Mouse (Mus musculus) midbrain, embryonic 15.5 days (tissue): ENCODE data around the gene Clec2e. TPM values are rescaled to one million over a fixed set of nuclear protein-coding genes. Genes with fewer than 3 reads are reported as not detected.
"Not testable (repeated sequence)": the region's sequence is repeated elsewhere in the genome, so short reads cannot be mapped to it uniquely, and the experiment has no call there.

Experiments
- ATAC-seq: fragments of 200-750 bp; cut with Nextera tagmentation; replicated peaks from 2 replicates; pipeline ENCODE4 v1.8.0; 2017; ENCODE audit warnings: moderate TSS enrichment
- H3K27ac ChIP-seq: fragments of 300-500 bp; sonication (generic); 2 replicates; pipeline ENCODE4 v1.5.1; 2015; ENCODE audit warnings: mild to moderate bottlenecking, inconsistent platforms
- H3K27me3 ChIP-seq: fragments of 300-500 bp; sonication (generic); replicated peaks from 2 replicates; pipeline ENCODE4 v1.6.1; 2015; ENCODE audit warnings: inconsistent platforms
- H3K36me3 ChIP-seq: fragments of 300-500 bp; sonication (generic); replicated peaks from 2 replicates; pipeline ENCODE4 v1.6.1; 2015; ENCODE audit warnings: inconsistent platforms
- H3K4me1 ChIP-seq: fragments of 300-500 bp; sonication (generic); 2 replicates; pipeline ENCODE4 v1.6.1; 2015; ENCODE audit warnings: inconsistent platforms
- H3K4me2 ChIP-seq: fragments of 300-500 bp; sonication (generic); 2 replicates; pipeline ENCODE4 v1.6.1; 2015; ENCODE audit warnings: inconsistent platforms, mild to moderate bottlenecking, moderate library complexity
- H3K4me3 ChIP-seq: fragments of 300-500 bp; sonication (generic); 2 replicates; pipeline ENCODE4 v1.5.1; 2015; ENCODE audit warnings: mild to moderate bottlenecking, inconsistent platforms
- H3K9ac ChIP-seq: fragments of 300-500 bp; sonication (generic); 2 replicates; pipeline ENCODE4 v1.6.1; 2015; ENCODE audit warnings: mild to moderate bottlenecking, inconsistent platforms
- H3K9me3 ChIP-seq: fragments of 300-500 bp; sonication (generic); 2 replicates; pipeline ENCODE4 v1.6.1; 2016; ENCODE audit warnings: inconsistent platforms
- WGBS: fragments of 180-500 bp; shearing (Covaris S2); methylation state at CpG from one replicate; pipeline ENCODE4 v1.1.7; 2015; ENCODE audit warnings: mixed read lengths; 5-methylcytosine and 5-hydroxymethylcytosine counted together
- polyA plus RNA-seq: library from polyadenylated mRNA; unstranded; fragments of >200 nt; fragmentation: Nextera tagmentation; extraction: Ambion mirVana; gene quantifications from 2 replicates; pipeline ENCODE4 v1.2.1, GENCODE M21; 2015

Gene Clec2e
- polyA plus RNA-seq, 1 experiment from 2014 or later: not detected

- H3K4me1 ChIP-seq: no peaks in the 10 kb centered on the region
- no peaks in the 10 kb centered on the region for H3K27me3 ChIP-seq
- H3K9ac ChIP-seq: no peak overlapping the region
- H3K4me2 ChIP-seq: no peak overlapping the region
- H3K36me3 ChIP-seq: no peaks in the 10 kb centered on the region
- no peak overlapping the region for H3K27ac ChIP-seq
- no peaks in the 10 kb centered on the region for H3K9me3 ChIP-seq
- 91% methylated on average over 1 of the region's 1 CpGs for WGBS
- no peak overlapping the region for H3K4me3 ChIP-seq
- no peak for ATAC-seq
Measured at GRCm38 (mm10) chr6:129101604-129102003, 891 bp upstream of the Clec2e start.

GRCm38 (mm10) chr6:129097929-129098328 is 2.8 kb downstream of the Clec2e start:
- H3K9me3 ChIP-seq: no peaks in the 10 kb centered on the region
- no peaks in the 10 kb centered on the region for H3K36me3 ChIP-seq
- H3K4me3 ChIP-seq: no peak overlapping the region
- H3K4me2 ChIP-seq: no peak overlapping the region
- no peak overlapping the region for H3K27ac ChIP-seq
- H3K9ac ChIP-seq: no peak overlapping the region
- no peaks in the 10 kb centered on the region for H3K4me1 ChIP-seq
- WGBS: 52% methylated on average over 1 of the region's 1 CpGs
- no peaks in the 10 kb centered on the region for H3K27me3 ChIP-seq
- ATAC-seq: no peak

GRCm38 (mm10) chr6:129095166-129095565 is 5.5 kb downstream of the Clec2e start:
- Histone ChIP-seq H3K4me2 (no peak overlapping the region), H3K4me1 (no peaks in the 10 kb centered on the region), H3K27ac (no peak overlapping the region), H3K9me3 (no peaks in the 10 kb centered on the region), H3K9ac (no peak overlapping the region), H3K4me3 (no peak overlapping the region), H3K36me3 (no peaks in the 10 kb centered on the region), H3K27me3 (no peaks in the 10 kb centered on the region)
- no peak for ATAC-seq

- H3K27ac ChIP-seq, H3K9ac ChIP-seq, H3K9me3 ChIP-seq, H3K4me1 ChIP-seq, H3K4me2 ChIP-seq, H3K4me3 ChIP-seq, H3K36me3 ChIP-seq, ATAC-seq, H3K27me3 ChIP-seq: not testable (repeated sequence)
- WGBS: 96% methylated on average over 8 of the region's 8 CpGs
Measured at GRCm38 (mm10) chr6:129088596-129088995, 12.1 kb downstream of the Clec2e start.

GRCm38 (mm10) chr6:129088161-129088560 is 12.6 kb downstream of the Clec2e start:
- Histone ChIP-seq H3K36me3 (no peaks in the 10 kb centered on the region), H3K9ac (no peak overlapping the region), H3K4me1 (no peaks in the 10 kb centered on the region), H3K4me2 (no peak overlapping the region), H3K27ac (no peak overlapping the region), H3K4me3 (no peak overlapping the region), H3K9me3 (no peaks in the 10 kb centered on the region), H3K27me3 (no peaks in the 10 kb centered on the region)
- WGBS: 79% methylated on average over 1 of the region's 1 CpGs
- ATAC-seq: no peak

GRCm38 (mm10) chr6:129086031-129086430 is 14.7 kb downstream of the Clec2e start:
- not testable (repeated sequence) for H3K9me3 ChIP-seq, H3K4me2 ChIP-seq, H3K27ac ChIP-seq, H3K4me3 ChIP-seq, H3K27me3 ChIP-seq, H3K4me1 ChIP-seq, H3K36me3 ChIP-seq, ATAC-seq, H3K9ac ChIP-seq
- WGBS: 77% methylated on average over 2 of the region's 2 CpGs

- Histone ChIP-seq H3K4me2 (no peak overlapping the region), H3K27me3 (no peaks in the 10 kb centered on the region), H3K9ac (no peak overlapping the region), H3K27ac (no peak overlapping the region), H3K9me3 (no peaks in the 10 kb centered on the region), H3K4me3 (no peak overlapping the region), H3K4me1 (no peaks in the 10 kb centered on the region), H3K36me3 (no peaks in the 10 kb centered on the region)
- no peak for ATAC-seq
- WGBS: 61% methylated on average over 6 of the region's 6 CpGs
Measured at GRCm38 (mm10) chr6:129085098-129085497, 15.6 kb downstream of the Clec2e start.

- H3K4me1 ChIP-seq: no peaks in the 10 kb centered on the region
- no peak overlapping the region for H3K4me3 ChIP-seq
- H3K9ac ChIP-seq: no peak overlapping the region
- H3K9me3 ChIP-seq: no peaks in the 10 kb centered on the region
- H3K27me3 ChIP-seq: no peaks in the 10 kb centered on the region
- whole genome bisulfite sequencing: 57% methylated on average over 1 of the region's 1 CpGs
- H3K36me3 ChIP-seq: no peaks in the 10 kb centered on the region
- ATAC-seq: peak; percentile 71; the same call in 1 of the 2 replicates
- H3K27ac ChIP-seq: no peak overlapping the region
- H3K4me2 ChIP-seq: no peak overlapping the region
Measured at GRCm38 (mm10) chr6:129066986-129067385, 33.7 kb downstream of the Clec2e start.

GRCm38 (mm10) chr6:129066530-129066929 is 34.2 kb downstream of the Clec2e start:
- Histone ChIP-seq H3K36me3 (no peaks in the 10 kb centered on the region), H3K4me2 (no peak overlapping the region), H3K4me1 (no peaks in the 10 kb centered on the region), H3K27me3 (no peaks in the 10 kb centered on the region), H3K4me3 (no peak overlapping the region), H3K9me3 (no peaks in the 10 kb centered on the region), H3K9ac (no peak overlapping the region), H3K27ac (no peak overlapping the region)
- ATAC-seq: no peak

GRCm38 (mm10) chr6:129065857-129066256 is 34.9 kb downstream of the Clec2e start:
- 89% methylated on average over 3 of the region's 3 CpGs for WGBS
- no peak for ATAC-seq

GRCm38 (mm10) chr6:129065407-129065806 is 35.3 kb downstream of the Clec2e start:
- 80% methylated on average over 3 of the region's 3 CpGs for WGBS
- no peaks in the 10 kb centered on the region for H3K27me3 ChIP-seq
- no peaks in the 10 kb centered on the region for H3K4me1 ChIP-seq
- H3K4me3 ChIP-seq: no peak overlapping the region
- H3K9me3 ChIP-seq: no peaks in the 10 kb centered on the region
- no peak overlapping the region for H3K4me2 ChIP-seq
- H3K36me3 ChIP-seq: no peaks in the 10 kb centered on the region
- no peak for ATAC-seq
- no peak overlapping the region for H3K27ac ChIP-seq
- no peak overlapping the region for H3K9ac ChIP-seq

More at GRCm38 (mm10) chr6:129065857-129066256, 34.9 kb downstream of the Clec2e start:
- Histone ChIP-seq H3K4me1 (no peaks in the 10 kb centered on the region), H3K4me2 (no peak overlapping the region), H3K4me3 (no peak overlapping the region), H3K9ac (no peak overlapping the region), H3K9me3 (no peaks in the 10 kb centered on the region), H3K27me3 (no peaks in the 10 kb centered on the region), H3K27ac (no peak overlapping the region), H3K36me3 (no peaks in the 10 kb centered on the region)

- no peak overlapping the region for H3K4me3 ChIP-seq
- no peak overlapping the region for H3K27ac ChIP-seq
- no peaks in the 10 kb centered on the region for H3K4me1 ChIP-seq
- H3K36me3 ChIP-seq: no peaks in the 10 kb centered on the region
- H3K9me3 ChIP-seq: no peaks in the 10 kb centered on the region
- no peaks in the 10 kb centered on the region for H3K27me3 ChIP-seq
- H3K9ac ChIP-seq: no peak overlapping the region
- H3K4me2 ChIP-seq: no peak overlapping the region
- no peak for ATAC-seq
Measured at GRCm38 (mm10) chr6:129058013-129058412, 42.7 kb downstream of the Clec2e start.

- H3K4me3 ChIP-seq: no peak overlapping the region
- ATAC-seq: no peak
- H3K9me3 ChIP-seq: no peaks in the 10 kb centered on the region
- 83% methylated on average over 3 of the region's 3 CpGs for WGBS
- no peak overlapping the region for H3K4me2 ChIP-seq
- H3K4me1 ChIP-seq: no peaks in the 10 kb centered on the region
- H3K27ac ChIP-seq: no peak overlapping the region
- H3K36me3 ChIP-seq: no peaks in the 10 kb centered on the region
- no peak overlapping the region for H3K9ac ChIP-seq
- no peaks in the 10 kb centered on the region for H3K27me3 ChIP-seq
Measured at GRCm38 (mm10) chr6:129056237-129056636, 44.5 kb downstream of the Clec2e start.

- H3K4me1 ChIP-seq: peaks cover 9% of the 10 kb centered on the region; the same call in 1 of the 2 replicates
- ATAC-seq: no peak
- no peaks in the 10 kb centered on the region for H3K27me3 ChIP-seq
- H3K4me3 ChIP-seq: no peak overlapping the region
- H3K36me3 ChIP-seq: no peaks in the 10 kb centered on the region
- H3K27ac ChIP-seq: no peak overlapping the region
- H3K9ac ChIP-seq: no peak overlapping the region
- no peak overlapping the region for H3K4me2 ChIP-seq
- WGBS: 92% methylated on average over 5 of the region's 5 CpGs
- no peaks in the 10 kb centered on the region for H3K9me3 ChIP-seq
Measured at GRCm38 (mm10) chr6:129051731-129052130, 49.0 kb downstream of the Clec2e start.
